Mouse (Mus musculus) thymus, adult 2 months (tissue): ENCODE measurements at regions not wholly inside any gene's neighbourhood (a gene's known extent, or its start where the extent isn't known, plus 50 kb on each side); places are given as distances from the start of the nearest gene placed in this dataset.

Source experiments
- CTCF ChIP-seq: fragments of 200-500 bp; IDR thresholded peaks from 2 replicates; pipeline ENCODE4 v1.5.1; 2012; ENCODE audit warnings: mild to moderate bottlenecking, control low read depth, low read length, moderate library complexity, borderline replicate concordance; ENCODE audit not compliant: control insufficient read depth, poor library complexity, insufficient read depth; ENCODE audit errors: extremely low read depth
- POLR2A ChIP-seq: fragments of 200-500 bp; IDR thresholded peaks from 2 replicates; pipeline ENCODE4 v1.6.1; 2012; ENCODE audit warnings: mild to moderate bottlenecking, low read length, control low read depth, moderate library complexity; ENCODE audit not compliant: control insufficient read depth, poor library complexity, insufficient read depth; ENCODE audit errors: extremely low read depth

DNA sequence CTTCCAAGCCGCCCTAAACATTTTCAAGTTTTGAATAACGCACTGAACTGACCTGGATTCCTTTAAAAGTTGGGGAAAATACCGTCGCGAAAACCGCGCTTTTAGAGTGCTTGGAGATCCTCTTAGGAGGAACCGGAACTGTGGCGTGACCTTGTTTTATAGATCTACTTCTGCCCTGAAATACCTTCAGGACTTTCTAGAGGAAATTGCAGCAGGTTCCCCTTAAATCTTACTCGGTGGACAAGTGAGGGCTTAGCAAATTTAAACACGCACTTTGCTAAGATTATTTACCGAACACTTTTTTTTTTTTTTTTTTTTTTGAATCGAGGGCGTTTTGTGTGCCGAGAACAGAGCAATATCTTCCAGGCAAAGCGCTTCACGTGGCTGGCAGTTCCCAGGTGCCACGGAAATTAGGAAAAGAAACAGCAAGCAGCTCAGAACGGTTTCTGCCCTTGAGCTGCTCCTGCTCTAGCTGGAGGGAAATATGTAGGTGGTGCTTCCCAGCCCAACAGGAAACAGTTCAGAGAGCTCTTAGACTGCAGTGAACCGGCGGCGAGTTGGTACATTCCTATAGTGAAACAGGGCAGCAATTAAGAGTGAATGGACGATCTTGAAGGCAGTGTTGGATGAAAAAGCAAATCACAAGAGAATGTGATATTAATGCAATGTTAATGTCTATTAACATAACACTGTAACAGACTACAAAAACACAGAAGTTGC is 127.1 kb downstream of the Tmem161b start:
- TF ChIP-seq CTCF (no peak), POLR2A (no peak)
